Mouse (Mus musculus): Measurements from ENCODE around the gene Tesc.

DNA sequence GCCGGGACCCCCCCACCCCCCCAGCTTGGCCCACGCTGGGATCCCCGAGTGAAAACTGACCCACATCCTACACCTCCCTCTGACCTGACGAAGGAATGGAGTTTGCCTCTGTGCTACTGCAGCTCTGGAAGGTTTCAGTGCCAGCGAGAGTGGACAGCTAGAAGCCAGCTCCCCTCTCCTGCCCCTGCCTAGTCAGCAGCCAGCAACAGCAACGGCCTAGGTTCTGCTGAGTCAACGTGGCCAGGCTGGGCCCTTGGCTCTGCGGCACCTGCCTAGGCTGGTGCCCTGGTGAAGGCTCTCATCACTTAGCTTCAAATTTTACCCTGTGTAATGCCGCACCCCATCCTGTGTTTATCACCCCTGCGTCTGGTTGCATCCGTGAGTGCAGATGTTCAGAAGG is 7.6 kb upstream of the Tesc start:
- TF ChIP-seq GATA1 (IDR thresholded peaks at IDR 0.05; ENCODE audit: borderline replicate concordance, low read length) (no peak), FLI1 (IDR thresholded peaks at IDR 0.05; ENCODE audit: low read length) (no peak)

Measured in megakaryocyte, embryonic 14.5 days (primary cell).